Mouse (Mus musculus) retina, postnatal 7 days (tissue): ENCODE measurements around the gene Olfr356.

Experiments
- DNase-seq: peaks from one replicate; pipeline ENCODE4 v3.0.0-alpha.2; 2012; ENCODE audit warnings: low read depth, low spot score

Olfr356 gene

DNA sequence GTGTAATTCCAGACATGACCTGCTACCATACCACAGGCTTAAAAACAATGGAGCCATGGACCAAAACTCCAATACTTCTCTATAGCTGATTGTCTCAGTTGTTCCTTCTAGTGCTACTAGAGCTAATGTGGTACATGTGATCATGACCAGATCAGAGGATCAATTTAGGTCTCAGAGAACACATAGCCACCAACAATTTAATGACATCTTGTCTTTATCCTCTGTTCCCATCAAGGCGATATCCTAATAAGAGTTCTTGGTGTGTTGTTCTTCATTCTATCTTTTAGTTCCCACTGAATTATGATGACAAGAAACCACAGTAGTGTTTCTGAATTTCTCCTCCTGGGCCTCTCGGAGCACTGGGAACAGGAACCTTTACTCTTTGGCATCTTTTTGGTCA is at the start of gene Olfr356:
TSS of gene Olfr356 (plus strand) at position 301 of the 400 bp plus-strand sequence.
- no peak for DNase-seq

- DNase-seq, result no peak
Observed at GRCm38 (mm10) chr2:36892836-36893235, 44.1 kb upstream of the Olfr356 start, which contains the start of gene Olfr353. Gene Olfr353, minus strand, starts transcription at chr2:36892936.

DNA sequence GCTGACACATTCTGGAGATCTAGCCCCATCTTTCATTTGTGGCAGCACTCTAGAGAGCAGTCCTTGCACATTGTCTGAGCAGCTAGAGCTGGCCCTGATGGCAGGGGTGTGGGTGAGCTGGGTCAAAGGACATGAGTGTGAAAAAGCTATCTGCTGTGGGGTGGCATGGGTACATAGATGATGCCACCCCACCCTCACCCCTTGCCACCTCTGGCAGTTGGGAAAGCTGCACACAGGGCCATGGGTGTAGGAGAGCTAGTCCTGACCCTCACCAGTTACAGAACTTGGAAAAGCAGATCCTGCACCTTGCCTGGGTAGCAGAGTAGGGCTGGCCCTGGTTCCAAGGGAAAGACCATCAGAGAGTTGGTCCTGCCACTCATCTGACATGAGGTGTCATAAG is 39.8 kb upstream of the Olfr356 start:
- no peak for DNase-seq

GRCm38 (mm10) chr2:36905380-36905779 is 31.5 kb upstream of the Olfr356 start, which contains the start of gene Olfr354:
Gene Olfr354, plus strand, starts transcription at chr2:36905680.
- no peak for DNase-seq

DNA sequence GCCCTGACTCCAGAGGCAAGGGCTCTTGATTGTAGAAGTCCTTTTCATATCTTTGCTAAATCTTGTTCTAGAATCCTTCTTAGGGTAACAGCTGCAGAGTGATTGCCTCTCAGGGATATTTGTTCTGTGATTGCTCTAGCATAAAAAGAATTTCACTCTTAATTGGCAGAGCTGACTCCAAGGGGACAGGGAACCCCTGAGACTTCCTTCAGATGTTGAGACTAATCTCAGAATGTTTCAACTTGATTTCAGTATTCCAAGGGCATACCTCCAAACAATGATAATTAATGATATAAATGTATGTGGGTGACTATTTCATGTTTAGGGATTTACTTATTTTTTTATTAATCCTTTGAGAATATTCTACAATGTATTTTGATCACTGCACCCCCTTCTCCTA is 8.1 kb upstream of the Olfr356 start, which contains the start of gene Olfr355:
TSS of gene Olfr355 (minus strand) at position 101 of the 400 bp plus-strand sequence.
- no peak for DNase-seq
